Mouse (Mus musculus) forebrain, postnatal 0 days (tissue): ENCODE data around the gene Pde7b. TPM values are rescaled to one million over a fixed set of nuclear protein-coding genes. Genes with fewer than 3 reads are reported as not detected.

Source experiments
- ATAC-seq: fragments of 200-750 bp; cut with Nextera tagmentation; 2 replicates; pipeline ENCODE4 v1.8.0; 2017; ENCODE audit warnings: mild to moderate bottlenecking, moderate library complexity
- DNase-seq: peaks from one replicate; pipeline ENCODE4 v3.0.0-alpha.2; 2015
- H3K27ac ChIP-seq: fragments of 300-500 bp; sonication (generic); 2 replicates; pipeline ENCODE4 v1.5.1; 2014; ENCODE audit warnings: low read depth, mild to moderate bottlenecking, antibody characterized with exemption, low read length, moderate library complexity, mixed read lengths
- H3K27me3 ChIP-seq: fragments of 300-500 bp; sonication (generic); 2 replicates; pipeline ENCODE4 v1.6.1; 2014; ENCODE audit warnings: mild to moderate bottlenecking, low read length, mixed read lengths; ENCODE audit not compliant: insufficient read depth
- H3K36me3 ChIP-seq: fragments of 300-500 bp; sonication (generic); 2 replicates; pipeline ENCODE4 v1.6.1; 2014; ENCODE audit warnings: mild to moderate bottlenecking, moderate library complexity; ENCODE audit not compliant: insufficient read depth
- H3K4me1 ChIP-seq: fragments of 300-500 bp; sonication (generic); 2 replicates; pipeline ENCODE4 v1.6.1; 2014; ENCODE audit warnings: antibody characterized with exemption; ENCODE audit not compliant: insufficient read depth
- H3K4me2 ChIP-seq: fragments of 300-500 bp; sonication (generic); 2 replicates; pipeline ENCODE4 v1.6.1; 2014; ENCODE audit warnings: low read depth, mild to moderate bottlenecking, moderate library complexity
- H3K4me3 ChIP-seq: fragments of 300-500 bp; sonication (generic); 2 replicates; pipeline ENCODE4 v1.5.1; 2014; ENCODE audit warnings: low read depth, low read length, mixed read lengths
- H3K9ac ChIP-seq: fragments of 300-500 bp; sonication (generic); 2 replicates; pipeline ENCODE4 v1.6.1; 2014; ENCODE audit warnings: mild to moderate bottlenecking
- H3K9me3 ChIP-seq: fragments of 300-500 bp; sonication (generic); 2 replicates; pipeline ENCODE4 v1.6.1; 2016; ENCODE audit warnings: low read length
- CTCF ChIP-seq: sonication (generic); IDR thresholded peaks from 2 replicates; pipeline ENCODE4 v1.5.1; 2016; ENCODE audit warnings: antibody characterized with exemption, control low read depth, low read depth
- WGBS: fragments of 180-500 bp; shearing (Covaris S2); extraction: QIAGEN DNeasy Blood & Tissue Kit; methylation state at CpG from one replicate; pipeline ENCODE4 v1.1.7; 2014; 5-methylcytosine and 5-hydroxymethylcytosine counted together
- polyA plus RNA-seq: library from polyadenylated mRNA; unstranded; fragments of >200 nt; fragmentation: Nextera tagmentation; extraction: Ambion mirVana; gene quantifications from 2 replicates; pipeline ENCODE4 v1.2.1, GENCODE M21; 2015
- total RNA-seq: library from RNA; depleted of rRNA; stranded (reverse); fragments of >200 nt; gene quantifications from 2 replicates; pipeline ENCODE4 v1.2.3, GENCODE M21; 2014

The Pde7b gene
- total and polyA plus RNA-seq, 2 experiments from 2014 or later = 2.4 to 9.4 TPM

DNA sequence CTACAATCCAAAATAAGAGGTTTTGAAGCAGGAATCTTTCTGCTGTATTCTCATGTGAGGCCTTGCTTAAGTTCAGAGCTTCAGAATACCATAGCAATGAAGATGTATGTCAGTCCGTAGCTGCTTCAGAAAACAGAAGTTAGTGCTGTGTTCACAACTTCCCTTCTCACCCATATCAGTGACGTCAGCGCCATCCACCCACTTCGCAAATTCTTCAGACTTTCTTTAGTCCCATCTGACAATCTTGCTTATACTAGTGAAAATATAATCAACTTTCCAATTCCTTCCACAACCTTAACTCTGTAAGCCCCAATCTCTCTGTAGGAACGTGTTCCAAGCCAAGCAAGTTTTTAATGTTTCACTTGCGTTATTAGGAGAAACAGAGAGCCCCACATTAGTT is 326.7 kb downstream of the Pde7b start:
- 65% methylated on average over 6 of the region's 6 CpGs for WGBS
- no peak for DNase-seq
- no peak for TF ChIP-seq CTCF
- no peaks in the 10 kb centered on the region for H3K9me3 ChIP-seq
- no peak overlapping the region for H3K27ac ChIP-seq
- H3K4me1 ChIP-seq = no peaks in the 10 kb centered on the region
- H3K9ac ChIP-seq = no peak overlapping the region
- no peaks in the 10 kb centered on the region for H3K27me3 ChIP-seq
- H3K4me3 ChIP-seq = no peak overlapping the region
- no peak overlapping the region for H3K4me2 ChIP-seq
- no peak for ATAC-seq
- H3K36me3 ChIP-seq = no peaks in the 10 kb centered on the region; the same call in 1 of the 2 replicates

DNA sequence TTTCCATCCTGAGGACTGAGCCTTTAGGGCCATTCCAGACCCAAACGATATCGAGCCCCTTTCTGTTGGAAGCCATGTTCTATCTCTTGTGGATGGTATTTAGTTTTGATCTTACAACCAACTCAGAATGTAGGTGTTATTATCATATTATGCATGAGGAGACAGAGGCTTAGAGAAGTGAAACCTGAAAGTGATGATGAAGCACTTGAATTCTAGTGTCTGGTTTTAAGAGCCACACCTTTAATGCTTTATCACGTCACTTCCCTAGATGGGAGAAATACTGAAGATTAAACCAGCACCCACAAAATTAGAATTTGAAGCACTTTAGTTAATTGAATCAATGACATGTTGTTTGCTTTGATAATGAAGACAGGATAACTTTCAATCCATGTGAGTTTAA is 329.1 kb downstream of the Pde7b start:
- TF ChIP-seq CTCF = no peak
- Histone ChIP-seq H3K27ac (no peak overlapping the region), H3K9me3 (no peaks in the 10 kb centered on the region), H3K4me1 (no peaks in the 10 kb centered on the region), H3K4me3 (no peak overlapping the region), H3K4me2 (no peak overlapping the region), H3K9ac (no peak overlapping the region), H3K27me3 (no peaks in the 10 kb centered on the region), H3K36me3 (no peaks in the 10 kb centered on the region; the same call in 1 of the 2 replicates)
- ATAC-seq = no peak
- DNase-seq = no peak
- WGBS = 94% methylated on average over 3 of the region's 3 CpGs

- Histone ChIP-seq H3K4me1 (no peaks in the 10 kb centered on the region), H3K27me3 (no peaks in the 10 kb centered on the region), H3K9me3 (no peaks in the 10 kb centered on the region), H3K9ac (no peak overlapping the region), H3K36me3 (no peaks in the 10 kb centered on the region), H3K4me3 (no peak overlapping the region), H3K27ac (no peak overlapping the region), H3K4me2 (no peak overlapping the region)
- DNase-seq (no peak), ATAC-seq (no peak)
- no peak for TF ChIP-seq CTCF
- WGBS = 72% methylated on average over 5 of the region's 5 CpGs
Observed at GRCm38 (mm10) chr10:20394815-20395214, 330.1 kb downstream of the Pde7b start.

DNA sequence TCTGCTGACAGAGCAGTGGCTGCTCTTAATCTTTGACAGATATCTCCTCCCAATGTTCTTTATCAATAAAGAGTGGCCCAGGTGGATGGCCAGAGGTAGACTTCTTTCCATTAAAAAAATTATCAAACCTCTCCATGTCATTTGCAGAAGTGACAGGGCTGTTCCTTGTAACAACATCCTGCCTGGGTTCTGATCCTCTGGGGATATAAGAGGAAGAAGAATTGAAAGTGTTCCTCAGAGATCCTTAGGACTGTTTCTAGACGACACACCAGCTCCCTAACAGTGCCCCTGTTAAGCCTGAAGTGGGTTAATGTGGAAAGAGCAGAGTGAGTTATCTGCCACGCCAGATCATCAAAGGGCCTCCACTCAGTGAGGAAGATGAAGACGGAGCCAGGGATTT is 334.3 kb downstream of the Pde7b start:
- Histone ChIP-seq H3K36me3 (no peaks in the 10 kb centered on the region), H3K4me2 (no peak overlapping the region), H3K4me1 (no peaks in the 10 kb centered on the region), H3K27me3 (no peaks in the 10 kb centered on the region), H3K9me3 (no peaks in the 10 kb centered on the region), H3K4me3 (no peak overlapping the region), H3K27ac (no peak overlapping the region), H3K9ac (no peak overlapping the region)
- WGBS = 61% methylated on average over 3 of the region's 3 CpGs
- ATAC-seq (no peak), DNase-seq (no peak)
- no peak for TF ChIP-seq CTCF

- WGBS = 70% methylated on average over 6 of the region's 6 CpGs
- peaks cover 9% of the 10 kb centered on the region; the same call in 1 of the 2 replicates for H3K4me1 ChIP-seq
- ATAC-seq (peak; percentile 79), DNase-seq (peak; percentile 61)
- no peaks in the 10 kb centered on the region for H3K27me3 ChIP-seq
- no peaks in the 10 kb centered on the region for H3K36me3 ChIP-seq
- H3K9ac ChIP-seq = no peak overlapping the region
- no peak overlapping the region for H3K4me2 ChIP-seq
- no peaks in the 10 kb centered on the region for H3K9me3 ChIP-seq
- H3K27ac ChIP-seq = peak overlapping the region; percentile 40; the same call in 1 of the 2 replicates
- no peak overlapping the region for H3K4me3 ChIP-seq
- TF ChIP-seq CTCF = 0 out of 2 replicates have a peak, but pooled peaks have one; percentile 7
Observed at GRCm38 (mm10) chr10:20382807-20383419, 342.0 kb downstream of the Pde7b start.

GRCm38 (mm10) chr10:20381352-20381751 is 343.5 kb downstream of the Pde7b start:
- Histone ChIP-seq H3K27me3 (no peaks in the 10 kb centered on the region), H3K9me3 (no peaks in the 10 kb centered on the region), H3K4me3 (no peak overlapping the region), H3K27ac (no peak overlapping the region), H3K36me3 (no peaks in the 10 kb centered on the region), H3K9ac (no peak overlapping the region), H3K4me2 (no peak overlapping the region), H3K4me1 (peaks cover 9% of the 10 kb centered on the region; the same call in 1 of the 2 replicates)
- ATAC-seq (no peak), DNase-seq (no peak)
- TF ChIP-seq CTCF = no peak
- WGBS = 84% methylated on average over 3 of the region's 3 CpGs

DNA sequence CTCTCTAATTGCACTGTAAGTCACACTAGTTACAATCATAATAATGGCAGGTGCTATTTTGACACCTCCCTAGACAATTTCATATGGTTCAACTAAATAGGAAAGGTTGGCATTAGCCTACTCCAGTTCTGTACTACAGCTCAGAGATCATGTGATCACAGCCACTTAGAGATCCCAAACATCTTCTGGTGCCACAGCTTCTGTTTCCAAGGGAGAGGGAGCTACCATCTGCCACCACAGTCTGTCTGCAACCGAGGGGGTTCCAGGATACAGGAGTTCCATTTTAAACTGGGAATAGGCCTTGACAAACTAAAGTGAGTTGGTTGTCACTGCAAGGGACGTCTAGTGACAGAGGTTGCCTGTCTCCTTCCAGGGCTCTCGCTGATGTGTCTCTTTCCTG is 344.1 kb downstream of the Pde7b start:
- no peaks in the 10 kb centered on the region for H3K27me3 ChIP-seq
- no peak overlapping the region for H3K4me3 ChIP-seq
- H3K9ac ChIP-seq = no peak overlapping the region
- no peaks in the 10 kb centered on the region for H3K36me3 ChIP-seq
- DNase-seq (peak; percentile 85), ATAC-seq (peak; percentile 89)
- no peaks in the 10 kb centered on the region for H3K9me3 ChIP-seq
- peaks cover 9% of the 10 kb centered on the region; the same call in 1 of the 2 replicates for H3K4me1 ChIP-seq
- 61% methylated on average over 3 of the region's 3 CpGs for WGBS
- TF ChIP-seq CTCF = no peak
- no peak overlapping the region; the same call in 1 of the 2 replicates for H3K27ac ChIP-seq
- no peak overlapping the region for H3K4me2 ChIP-seq
